Mouse (Mus musculus): Measurements from ENCODE around the gene Dpagt1. TPM values are rescaled to one million over a fixed set of nuclear protein-coding genes. Genes with fewer than 3 reads are reported as not detected.
"Not testable (repeated sequence)": the region's sequence is repeated elsewhere in the genome, so short reads cannot be mapped to it uniquely, and the experiment has no call there.

Gene Dpagt1
- total RNA-seq, 2 experiments from 2014 or later: 17.8 to 18.2 TPM

GRCm38 (mm10) chr9:44318076-44318825, 7.6 kb upstream of the Dpagt1 start:
- no peak for DNase-seq

- DNase-seq: no peak
Observed at GRCm38 (mm10) chr9:44318826-44319095, 7.1 kb upstream of the Dpagt1 start.

GRCm38 (mm10) chr9:44319105-44319886, 6.5 kb upstream of the Dpagt1 start:
- peak in 1 of 2 experiments; percentile 51 for DNase-seq

- DNase-seq: peak; percentile 88 to 96
Observed at GRCm38 (mm10) chr9:44319887-44320798, 5.7 kb upstream of the Dpagt1 start, which contains the start of gene C2cd2l. TSS of gene C2cd2l (minus strand) at chr9:44320285.

GRCm38 (mm10) chr9:44320799-44321133, 5.1 kb upstream of the Dpagt1 start:
- no peak for DNase-seq

GRCm38 (mm10) chr9:44323656-44324055, 2.2 kb upstream of the Dpagt1 start:
- DNase-seq: not testable (repeated sequence)

GRCm38 (mm10) chr9:44324147-44324546, 1.7 kb upstream of the Dpagt1 start:
- DNase-seq: no peak

- DNase-seq: not testable (repeated sequence)
Observed at GRCm38 (mm10) chr9:44325032-44325767, 619 bp upstream of the Dpagt1 start.

GRCm38 (mm10) chr9:44326371-44327063, 698 bp downstream of the Dpagt1 start:
- peak; percentile 89 to 94 for DNase-seq

- peak; percentile 70 to 81 for DNase-seq
Observed at GRCm38 (mm10) chr9:44327064-44327711, 1.4 kb downstream of the Dpagt1 start.

- DNase-seq: no peak
Observed at GRCm38 (mm10) chr9:44327926-44328325, 2.1 kb downstream of the Dpagt1 start.

GRCm38 (mm10) chr9:44330736-44331135, 4.9 kb downstream of the Dpagt1 start:
- no peak for DNase-seq

GRCm38 (mm10) chr9:44332918-44333638, 7.3 kb downstream of the Dpagt1 start:
- no peak for DNase-seq

- peak; percentile 99 to 100 for DNase-seq
Observed at GRCm38 (mm10) chr9:44334396-44335330, 8.8 kb downstream of the Dpagt1 start, which contains the start of gene H2afx. TSS of gene H2afx (plus strand) at chr9:44334694.

- DNase-seq: peak; percentile 18 to 65
Observed at GRCm38 (mm10) chr9:44335331-44336092, 9.7 kb downstream of the Dpagt1 start.

- DNase-seq: no peak
Observed at GRCm38 (mm10) chr9:44336093-44336406, 10.2 kb downstream of the Dpagt1 start.

GRCm38 (mm10) chr9:44336513-44336912, 10.7 kb downstream of the Dpagt1 start:
- not testable (repeated sequence) for DNase-seq

GRCm38 (mm10) chr9:44336964-44337363, 11.1 kb downstream of the Dpagt1 start:
- no peak for DNase-seq

Measured in heart, adult 18-20 months (tissue).